Mouse (Mus musculus) kidney, adult 2 months (tissue): ENCODE measurements at regions not wholly inside any gene's neighbourhood (a gene's known extent, or its start where the extent isn't known, plus 50 kb on each side); places are given as distances from the start of the nearest gene placed in this dataset.

Experiments
- CTCF ChIP-seq: fragments of 200-500 bp; conservative IDR thresholded peaks from 2 replicates; pipeline ENCODE4 v1.5.1; 2011; ENCODE audit warnings: low read depth, mild to moderate bottlenecking, control low read depth, low read length, moderate library complexity, mixed read lengths; ENCODE audit not compliant: insufficient read depth, insufficient read length
- POLR2A ChIP-seq: fragments of 200-500 bp; IDR thresholded peaks from one replicate; pipeline ENCODE4 v1.6.1; 2011; ENCODE audit warnings: low read depth, low read length, control low read depth

- TF ChIP-seq CTCF (no peak), POLR2A (no peak)
These were observed 350.7 kb downstream of the Gm10184 start for GRCm38 (mm10) chr17:89559506-89559905.
